Mouse (Mus musculus): ENCODE results near the gene Nxpe4.
"Not testable (repeated sequence)": the region's sequence is repeated elsewhere in the genome, so short reads cannot be mapped to it uniquely, and the experiment has no call there.

Nxpe4 gene

GRCm38 (mm10) chr9:48240431-48240830, 78.6 kb downstream of the Nxpe4 start:
- no peak for DNase-seq (ENCODE audit: low spot score)

- DNase-seq (ENCODE audit: low spot score), result no peak
Observed at GRCm38 (mm10) chr9:48241791-48242190, 80.0 kb downstream of the Nxpe4 start.

GRCm38 (mm10) chr9:48242756-48243155, 80.9 kb downstream of the Nxpe4 start:
- no peak for DNase-seq (ENCODE audit: low spot score)

- no peak for DNase-seq (ENCODE audit: low spot score)
Observed at GRCm38 (mm10) chr9:48244175-48244574, 82.4 kb downstream of the Nxpe4 start.

- DNase-seq (ENCODE audit: low spot score), result peak; percentile 33
Observed at GRCm38 (mm10) chr9:48245525-48245924, 83.7 kb downstream of the Nxpe4 start.

- no peak for DNase-seq (ENCODE audit: low spot score)
Observed at GRCm38 (mm10) chr9:48247276-48247675, 85.5 kb downstream of the Nxpe4 start.

- DNase-seq (ENCODE audit: low spot score), result no peak
Observed at GRCm38 (mm10) chr9:48252236-48252635, 90.4 kb downstream of the Nxpe4 start.

- no peak for DNase-seq (ENCODE audit: low spot score)
Observed at GRCm38 (mm10) chr9:48257001-48257400, 95.2 kb downstream of the Nxpe4 start.

- peak; percentile 90 for DNase-seq (ENCODE audit: low spot score)
Observed at GRCm38 (mm10) chr9:48257741-48258423, 96.1 kb downstream of the Nxpe4 start.

GRCm38 (mm10) chr9:48264616-48265015, 102.8 kb downstream of the Nxpe4 start:
- no peak for DNase-seq (ENCODE audit: low spot score)

- no peak for DNase-seq (ENCODE audit: low spot score)
Observed at GRCm38 (mm10) chr9:48265491-48265890, 103.7 kb downstream of the Nxpe4 start.

- DNase-seq (ENCODE audit: low spot score), result peak; percentile 88
Observed at GRCm38 (mm10) chr9:48266286-48267027, 104.6 kb downstream of the Nxpe4 start.

- DNase-seq (ENCODE audit: low spot score), result peak; percentile 70
Observed at GRCm38 (mm10) chr9:48267028-48267441, 105.2 kb downstream of the Nxpe4 start.

GRCm38 (mm10) chr9:48267960-48268359, 106.1 kb downstream of the Nxpe4 start:
- no peak for DNase-seq (ENCODE audit: low spot score)

GRCm38 (mm10) chr9:48276831-48277230, 115.0 kb downstream of the Nxpe4 start:
- DNase-seq (ENCODE audit: low spot score), result no peak

- DNase-seq (ENCODE audit: low spot score), result no peak
Observed at GRCm38 (mm10) chr9:48284221-48284620, 122.4 kb downstream of the Nxpe4 start.

- DNase-seq (ENCODE audit: low spot score), result no peak
Observed at GRCm38 (mm10) chr9:48290281-48290680, 128.5 kb downstream of the Nxpe4 start.

- DNase-seq (ENCODE audit: low spot score), result no peak
Observed at GRCm38 (mm10) chr9:48294754-48295153, 132.9 kb downstream of the Nxpe4 start.

GRCm38 (mm10) chr9:48298983-48299382, 137.2 kb downstream of the Nxpe4 start:
- no peak for DNase-seq (ENCODE audit: low spot score)

- DNase-seq (ENCODE audit: low spot score), result not testable (repeated sequence)
Observed at GRCm38 (mm10) chr9:48303564-48303963, 141.7 kb downstream of the Nxpe4 start.

- DNase-seq (ENCODE audit: low spot score), result no peak
Observed at GRCm38 (mm10) chr9:48311241-48311640, 149.4 kb downstream of the Nxpe4 start.

- DNase-seq (ENCODE audit: low spot score), result no peak
Observed at GRCm38 (mm10) chr9:48314194-48314593, 152.4 kb downstream of the Nxpe4 start.

- DNase-seq (ENCODE audit: low spot score), result no peak
Observed at GRCm38 (mm10) chr9:48315825-48316224, 154.0 kb downstream of the Nxpe4 start.

- DNase-seq (ENCODE audit: low spot score), result no peak
Observed at GRCm38 (mm10) chr9:48326338-48326737, 164.5 kb downstream of the Nxpe4 start.
